Mouse (Mus musculus): ENCODE results near the gene Mrap2.

DNA sequence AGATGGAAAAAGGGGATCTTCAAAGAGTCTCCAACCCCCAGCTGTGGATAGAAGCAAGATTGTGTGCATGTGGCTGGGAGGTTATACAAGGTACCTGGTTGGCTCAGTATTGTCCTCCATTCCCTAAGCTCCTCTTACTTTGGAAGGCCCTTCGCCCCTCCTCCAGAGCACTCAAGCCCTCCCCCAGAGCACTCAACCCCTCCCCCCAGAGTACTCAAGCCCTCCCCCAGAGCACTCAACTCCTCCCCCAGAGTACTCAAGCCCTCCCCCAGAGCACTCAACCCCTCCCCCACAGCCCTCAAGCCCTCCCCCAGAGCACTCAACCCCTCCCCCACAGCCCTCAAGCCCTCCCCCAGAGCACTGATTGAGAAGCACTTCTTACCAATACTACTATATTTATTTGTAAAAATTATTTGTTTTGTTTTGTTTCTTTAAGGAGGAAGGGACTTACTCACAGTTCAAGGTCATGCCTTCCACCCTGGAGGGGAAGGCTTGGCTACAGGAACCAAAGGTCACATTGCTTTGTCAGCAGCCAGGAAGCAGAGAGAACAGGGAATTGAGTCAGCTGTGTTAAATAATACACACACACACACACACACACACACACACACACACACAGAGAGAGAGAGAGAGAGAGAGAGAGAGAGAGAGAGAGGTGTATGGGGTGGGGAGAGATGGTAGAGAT lies 8.7 kb downstream of the Mrap2 start:
- no peak for TF ChIP-seq POLR2A (IDR thresholded peaks at IDR 0.05; ENCODE audit: low read depth, low read length)
- no peak for TF ChIP-seq CTCF (IDR thresholded peaks at IDR 0.05; ENCODE audit: borderline replicate concordance, insufficient read depth, low read length)

Data from embryonic fibroblast, embryonic 13.5 days (primary cell).